Mouse (Mus musculus) ES-Bruce4 (cell line): ENCODE measurements at regions not wholly inside any gene's neighbourhood (a gene's known extent, or its start where the extent isn't known, plus 50 kb on each side); places are given as distances from the start of the nearest gene placed in this dataset.

Experiments used
- CTCF ChIP-seq: IDR thresholded peaks from one replicate; pipeline ENCODE4 v1.8.1; 2011; ENCODE audit warnings: low read depth, low read length
- EP300 ChIP-seq: IDR thresholded peaks from 2 replicates; pipeline ENCODE4 v1.6.1; 2011; ENCODE audit warnings: low read depth, low read length; ENCODE audit not compliant: insufficient read depth

DNA sequence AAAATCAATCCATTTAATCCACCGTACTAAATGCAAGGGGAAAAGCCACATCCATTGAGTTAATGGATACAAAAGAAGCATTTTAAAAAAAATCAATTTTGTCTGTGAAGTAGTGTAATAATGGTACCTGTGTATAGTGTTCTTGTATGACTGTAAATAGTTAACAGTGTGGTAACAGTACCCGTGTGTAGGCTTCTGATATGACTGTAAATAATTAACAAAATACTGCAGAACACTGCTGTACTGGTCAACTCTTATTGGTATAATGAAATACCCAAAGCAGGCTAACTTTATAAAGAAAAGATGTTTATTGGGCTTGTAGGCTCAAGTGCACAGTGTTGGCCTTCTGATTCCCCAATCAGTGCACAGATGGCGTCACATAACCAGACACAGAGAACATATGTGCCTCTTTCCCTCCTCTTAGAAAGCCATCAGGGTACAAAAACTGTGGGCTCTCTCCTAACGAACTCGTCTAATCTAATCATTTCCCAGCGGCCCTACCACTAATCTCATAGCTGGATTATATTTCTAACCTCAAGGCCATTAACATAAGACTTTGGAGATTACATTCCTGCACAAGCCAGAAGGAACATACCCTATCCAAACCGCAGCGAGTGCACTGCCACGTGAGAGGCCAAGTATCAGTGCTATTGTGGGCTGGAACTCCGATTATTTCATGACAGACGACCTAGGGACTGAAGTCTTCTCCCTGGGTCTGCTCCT is 237.4 kb downstream of the Cxcl12 start:
- TF ChIP-seq EP300 (no peak), CTCF (no peak)
